Mouse (Mus musculus) MEL (cell line): ENCODE results near the gene Terf2ip.

Experiments
- BHLHE40 ChIP-seq: IDR thresholded peaks from 2 replicates; pipeline ENCODE4 v1.6.1; 2012; ENCODE audit warnings: low read depth, mild to moderate bottlenecking, inconsistent platforms, low read length, improper control_type of control experiment, borderline replicate concordance
- CTCF ChIP-seq, 3 experiments: IDR thresholded peaks in 2 of 3; conservative IDR thresholded peaks in 1 of 3; 2 replicates each; pipeline ENCODE4 v1.5.1; 2011 to 2012; ENCODE audit warnings: low read length in 3 of 3, low read depth in 2 of 3, mild to moderate bottlenecking in 2 of 3, improper control_type of control experiment in 1 of 3, inconsistent platforms in 1 of 3, mixed read lengths in 1 of 3, moderate library complexity in 1 of 3; ENCODE audit not compliant: control insufficient read depth in 1 of 3, insufficient read depth in 1 of 3, poor library complexity in 1 of 3, severe bottlenecking in 1 of 3
- EP300 ChIP-seq, 2 experiments: IDR thresholded peaks; 2 replicates each; pipeline ENCODE4 v1.6.1; 2011; ENCODE audit warnings: improper control_type of control experiment in 2 of 2, low read length in 2 of 2, low read depth in 1 of 2, mild to moderate bottlenecking in 1 of 2
- GATA1 ChIP-seq: IDR thresholded peaks from 2 replicates; pipeline ENCODE4 v1.6.1; 2011; ENCODE audit warnings: low read depth, low read length, improper control_type of control experiment
- MAX ChIP-seq: IDR thresholded peaks from 2 replicates; pipeline ENCODE4 v1.6.1; 2011; ENCODE audit warnings: low read length, improper control_type of control experiment
- MAZ ChIP-seq: IDR thresholded peaks from 2 replicates; pipeline ENCODE4 v1.6.1; 2012; ENCODE audit warnings: low read depth, mild to moderate bottlenecking, inconsistent platforms, low read length, improper control_type of control experiment
- MYC ChIP-seq: IDR thresholded peaks from 2 replicates; pipeline ENCODE4 v1.6.1; 2011; ENCODE audit warnings: low read depth, mild to moderate bottlenecking, low read length, improper control_type of control experiment, moderate library complexity
- POLR2AphosphoS2 ChIP-seq: IDR thresholded peaks from 2 replicates; pipeline ENCODE4 v1.6.1; 2011; ENCODE audit warnings: low read length, improper control_type of control experiment
- TAL1 ChIP-seq: IDR thresholded peaks from 2 replicates; pipeline ENCODE4 v1.6.1; 2012; ENCODE audit warnings: mild to moderate bottlenecking, inconsistent platforms, low read length, moderate library complexity, mixed read lengths

- TF ChIP-seq MYC (no peak), CTCF (IDR thresholded peaks at IDR 0.05 in 2 of 3, conservative IDR thresholded peaks at IDR 0.05 in 1 of 3; ENCODE audit: control insufficient read depth in 1 of 3, insufficient read depth in 1 of 3, low read depth in 2 of 3, low read length in 3 of 3, poor library complexity in 1 of 3, severe bottlenecking in 1 of 3) (no peak), POLR2AphosphoS2 (no peak), EP300 (IDR thresholded peaks at IDR 0.05; ENCODE audit: low read depth in 1 of 2, low read length in 2 of 2) (no peak), BHLHE40 (no peak), TAL1 (no peak), GATA1 (no peak), MAZ (no peak), MAX (no peak)
Observed at GRCm38 (mm10) chr8:111963091-111963490, 48.1 kb upstream of the Terf2ip start.
